Mouse (Mus musculus): ENCODE results near the gene Cd2.

GRCm38 (mm10) chr3:101268361-101268760 lies 19.4 kb downstream of the Cd2 start:
- TF ChIP-seq CTCF (IDR thresholded peaks at IDR 0.05) (no peak), EP300 (IDR thresholded peaks at IDR 0.05) (no peak)
